Mouse (Mus musculus): ENCODE data around the gene Hyal1. TPM values are rescaled to one million over a fixed set of nuclear protein-coding genes. Genes with fewer than 3 reads are reported as not detected.
A peak's percentile ranks its signal among the peaks of the same experiment; 100 is the strongest.

The Hyal1 gene
- polyA plus RNA-seq, 1 experiment from 2014 or later: 12.1 TPM

DNA sequence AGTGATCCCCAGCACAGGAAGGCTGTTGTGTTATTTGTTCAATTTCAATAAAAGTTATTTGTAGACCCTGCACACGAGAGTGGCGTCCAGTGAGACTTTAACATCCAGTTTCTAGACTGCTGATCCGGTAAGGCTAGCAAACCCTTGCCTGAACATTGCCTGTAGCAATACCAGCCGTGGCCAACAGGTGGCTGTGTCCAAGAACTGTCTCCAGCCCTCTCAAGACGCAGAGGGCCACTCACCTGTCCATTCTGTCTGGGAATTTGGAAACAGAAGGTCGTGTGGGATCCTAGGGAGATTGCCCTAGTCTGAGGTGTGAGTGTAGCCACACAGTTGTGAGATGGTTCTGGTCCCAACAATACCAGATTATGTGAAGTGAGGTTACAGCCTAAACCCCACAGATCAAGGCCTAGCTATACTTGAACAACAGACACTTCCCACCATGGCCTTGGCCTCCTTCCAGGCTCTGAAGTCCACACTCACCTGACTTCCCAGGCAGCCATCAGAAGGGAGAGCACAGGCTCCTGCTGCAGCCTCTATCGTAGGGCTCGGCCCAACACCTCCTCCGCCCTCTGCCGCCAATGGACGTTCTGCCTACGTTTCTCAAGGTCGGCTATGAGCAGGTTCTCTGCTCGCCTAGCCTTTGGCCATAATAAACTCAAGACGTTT lies 10.6 kb upstream of the Hyal1 start:
- no peak overlapping the region for H3K4me3 ChIP-seq (ENCODE audit: low read depth, low read length)
- H3K4me2 ChIP-seq (replicated peaks; ENCODE audit: low read depth, low read length): peak overlapping the region; percentile 6; the same call in 1 of the 2 replicates
- no peaks in the 10 kb centered on the region for H3K9me3 ChIP-seq (ENCODE audit: control insufficient read depth, low read depth, low read length)
- no peaks in the 10 kb centered on the region for H3K27me3 ChIP-seq (ENCODE audit: control insufficient read depth, insufficient read depth, low read length)
- H3K36me3 ChIP-seq (ENCODE audit: control insufficient read depth, insufficient read depth, low read length): peaks cover 15% of the 10 kb centered on the region
- 53% methylated on average over 15 of the region's 15 CpGs for WGBS
- peak overlapping the region; percentile 49; the same call in 1 of the 2 replicates for H3K27ac ChIP-seq (ENCODE audit: low read length)
- no peak overlapping the region for H3K9ac ChIP-seq (replicated peaks; ENCODE audit: low read depth, low read length)
- H3K4me1 ChIP-seq (ENCODE audit: control insufficient read depth, insufficient read depth, low read length): peaks cover 26% of the 10 kb centered on the region
- ATAC-seq (ENCODE audit: insufficient number of reproducible peaks, insufficient read depth, low FRiP score, low read depth): no peak

DNA sequence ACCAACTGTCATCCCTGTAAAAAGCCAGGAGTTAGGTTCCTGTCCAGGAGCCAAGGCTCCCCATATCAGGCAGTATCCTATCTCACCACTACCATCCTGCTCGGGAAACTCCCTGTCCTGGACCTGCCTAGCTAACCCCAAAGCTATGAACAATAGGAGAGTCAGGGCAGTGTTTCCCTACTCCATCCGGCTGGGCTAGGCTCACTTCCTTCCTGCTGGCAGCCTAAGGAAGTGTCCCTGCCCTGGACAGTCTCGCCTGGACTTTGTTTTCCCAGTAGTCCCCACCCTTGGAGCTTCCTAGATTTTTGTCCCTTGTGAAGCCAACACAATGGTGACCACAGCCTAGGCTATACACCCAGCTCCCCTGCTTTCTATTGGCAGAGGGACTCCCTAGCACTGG lies 9.9 kb upstream of the Hyal1 start:
- H3K9ac ChIP-seq (replicated peaks; ENCODE audit: low read depth, low read length): no peak overlapping the region
- WGBS: 62% methylated on average over 3 of the region's 3 CpGs
- no peak for ATAC-seq (ENCODE audit: insufficient number of reproducible peaks, insufficient read depth, low FRiP score, low read depth)
- H3K9me3 ChIP-seq (ENCODE audit: control insufficient read depth, low read depth, low read length): no peaks in the 10 kb centered on the region
- no peak overlapping the region for H3K4me2 ChIP-seq (replicated peaks; ENCODE audit: low read depth, low read length)
- no peak overlapping the region for H3K4me3 ChIP-seq (ENCODE audit: low read depth, low read length)
- no peaks in the 10 kb centered on the region for H3K27me3 ChIP-seq (ENCODE audit: control insufficient read depth, insufficient read depth, low read length)
- peak overlapping the region; percentile 93; the same call in 1 of the 2 replicates for H3K27ac ChIP-seq (ENCODE audit: low read length)
- H3K36me3 ChIP-seq (ENCODE audit: control insufficient read depth, insufficient read depth, low read length): peaks cover 12% of the 10 kb centered on the region
- peaks cover 26% of the 10 kb centered on the region for H3K4me1 ChIP-seq (ENCODE audit: control insufficient read depth, insufficient read depth, low read length)

DNA sequence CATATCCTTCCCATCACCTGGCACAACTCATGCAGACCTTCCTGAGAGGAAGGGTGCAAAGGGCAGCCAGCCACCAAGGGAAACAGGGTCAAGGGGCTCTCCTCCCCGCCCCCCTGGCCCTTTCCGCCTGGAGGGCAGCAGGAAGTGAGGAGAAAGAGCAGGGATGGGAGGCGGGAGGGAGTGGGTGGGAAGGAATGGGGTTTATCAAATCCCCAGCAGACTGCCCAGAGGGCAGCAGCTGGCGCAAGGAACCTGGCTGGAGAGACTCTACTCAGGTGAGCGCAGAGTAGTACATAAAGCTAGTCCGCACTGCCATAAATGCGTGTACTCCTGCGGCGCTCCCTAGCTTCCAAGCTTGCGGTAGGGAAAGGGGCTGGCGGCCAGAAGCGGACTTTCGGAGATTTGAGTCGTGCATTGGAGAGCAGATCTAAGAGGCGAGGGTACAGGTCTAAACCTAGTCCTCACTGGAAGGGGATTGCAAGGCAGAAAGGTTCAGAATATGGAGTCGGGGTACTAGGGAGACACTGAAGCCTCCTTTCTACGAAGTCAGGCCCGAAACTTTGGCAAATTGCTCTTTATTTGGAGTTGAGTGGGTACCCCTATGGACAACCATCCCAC lies 8.9 kb upstream of the Hyal1 start, which contains the start of gene Hyal2:
Gene Hyal2, plus strand, starts transcription at position 244 of the 618 bp plus-strand sequence.
- peak within 1 kb of the TSS; percentile 93 for H3K27ac ChIP-seq (ENCODE audit: low read length)
- H3K4me3 ChIP-seq (ENCODE audit: low read depth, low read length): peak within 1 kb of the TSS; percentile 71
- H3K36me3 ChIP-seq (ENCODE audit: control insufficient read depth, insufficient read depth, low read length): peaks cover 19% of the 10 kb centered on the region
- no peaks in the 10 kb centered on the region for H3K27me3 ChIP-seq (ENCODE audit: control insufficient read depth, insufficient read depth, low read length)
- H3K9ac ChIP-seq (replicated peaks; ENCODE audit: low read depth, low read length): peak within 1 kb of the TSS; percentile 73
- no peaks in the 10 kb centered on the region for H3K9me3 ChIP-seq (ENCODE audit: control insufficient read depth, low read depth, low read length)
- H3K4me1 ChIP-seq (ENCODE audit: control insufficient read depth, insufficient read depth, low read length): peaks cover 26% of the 10 kb centered on the region
- no peak for ATAC-seq (ENCODE audit: insufficient number of reproducible peaks, insufficient read depth, low FRiP score, low read depth)
- H3K4me2 ChIP-seq (replicated peaks; ENCODE audit: low read depth, low read length): peak within 1 kb of the TSS; percentile 83
- WGBS: 7% methylated on average over 18 of the region's 18 CpGs

DNA sequence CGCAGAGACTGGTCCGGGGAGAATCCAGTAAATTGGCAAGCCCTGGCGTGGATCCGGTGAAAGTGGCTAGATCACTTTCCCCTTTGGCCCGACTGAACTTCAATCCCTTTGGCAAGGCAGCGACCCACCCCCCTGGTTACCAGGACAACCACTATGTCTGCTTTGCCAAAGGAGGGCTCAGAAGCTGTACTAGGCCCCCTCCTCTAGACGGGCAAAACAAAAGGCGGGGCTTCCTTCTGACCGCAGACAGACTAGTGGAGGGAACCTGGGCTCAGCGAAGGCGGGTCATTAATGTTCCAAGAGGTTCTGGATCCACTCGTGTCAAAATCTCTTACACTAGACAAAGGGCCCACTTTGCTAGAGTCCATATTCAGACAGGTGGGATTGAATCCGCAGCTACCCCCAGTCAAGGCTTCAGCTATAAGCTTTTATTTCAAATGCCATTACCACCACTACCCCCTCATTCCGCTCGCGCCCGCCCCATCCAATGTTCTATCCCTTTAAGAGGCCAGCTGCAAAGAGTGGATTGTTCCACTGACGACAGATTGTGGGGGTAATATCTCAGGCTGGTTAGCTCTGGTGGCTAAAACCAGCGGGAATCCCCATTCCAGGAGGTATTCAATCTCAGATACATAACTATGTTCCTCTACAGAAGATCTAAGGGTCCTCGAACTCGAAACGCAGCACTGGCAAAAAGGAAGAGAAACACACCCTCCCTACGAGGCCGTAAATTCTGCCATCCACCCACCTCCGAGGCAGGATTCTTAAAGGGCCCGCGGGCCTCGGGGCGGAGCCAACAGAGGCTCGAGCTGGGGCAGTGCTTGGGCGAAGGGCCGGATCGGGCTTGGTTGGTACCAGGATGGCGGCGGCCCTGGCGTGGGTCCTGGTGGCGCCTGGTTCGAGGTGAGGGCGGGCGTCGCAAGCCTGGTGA lies 8.1 kb upstream of the Hyal1 start:
- H3K4me3 ChIP-seq (ENCODE audit: low read depth, low read length): peak overlapping the region; percentile 71
- no peaks in the 10 kb centered on the region for H3K9me3 ChIP-seq (ENCODE audit: control insufficient read depth, low read depth, low read length)
- H3K9ac ChIP-seq (replicated peaks; ENCODE audit: low read depth, low read length): peak overlapping the region; percentile 73
- H3K27me3 ChIP-seq (ENCODE audit: control insufficient read depth, insufficient read depth, low read length): no peaks in the 10 kb centered on the region
- H3K36me3 ChIP-seq (ENCODE audit: control insufficient read depth, insufficient read depth, low read length): peaks cover 26% of the 10 kb centered on the region
- peak; percentile 86 for ATAC-seq (ENCODE audit: insufficient number of reproducible peaks, insufficient read depth, low FRiP score, low read depth)
- peak overlapping the region; percentile 93 for H3K27ac ChIP-seq (ENCODE audit: low read length)
- H3K4me2 ChIP-seq (replicated peaks; ENCODE audit: low read depth, low read length): peak overlapping the region; percentile 83
- WGBS: under 1% methylated on average over 41 of the region's 41 CpGs
- H3K4me1 ChIP-seq (ENCODE audit: control insufficient read depth, insufficient read depth, low read length): peaks cover 25% of the 10 kb centered on the region

DNA sequence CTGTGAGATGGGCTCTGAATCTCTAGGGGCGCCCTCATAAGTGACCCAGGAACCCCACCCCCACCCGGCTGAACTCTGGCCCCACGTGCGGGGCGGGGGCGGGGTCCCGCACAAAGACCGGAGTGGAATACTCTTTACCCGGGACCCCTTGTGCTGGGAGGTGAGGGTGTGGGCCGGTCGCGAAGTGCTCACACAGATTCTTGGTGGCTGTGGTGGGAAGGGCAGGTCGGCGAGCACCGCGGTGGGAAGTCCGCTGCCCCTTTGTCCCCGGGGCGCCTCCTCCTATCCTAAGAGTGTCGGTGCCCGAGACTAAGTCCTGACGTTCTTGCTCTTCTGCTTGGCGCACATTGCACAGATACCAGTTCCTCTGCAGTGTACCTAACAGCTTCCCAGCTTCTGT lies 7.5 kb upstream of the Hyal1 start:
- H3K27me3 ChIP-seq (ENCODE audit: control insufficient read depth, insufficient read depth, low read length): no peaks in the 10 kb centered on the region
- H3K9ac ChIP-seq (replicated peaks; ENCODE audit: low read depth, low read length): peak overlapping the region; percentile 73
- peak overlapping the region; percentile 83 for H3K4me2 ChIP-seq (replicated peaks; ENCODE audit: low read depth, low read length)
- H3K9me3 ChIP-seq (ENCODE audit: control insufficient read depth, low read depth, low read length): no peaks in the 10 kb centered on the region
- peaks cover 20% of the 10 kb centered on the region for H3K4me1 ChIP-seq (ENCODE audit: control insufficient read depth, insufficient read depth, low read length)
- peak overlapping the region; percentile 93 for H3K27ac ChIP-seq (ENCODE audit: low read length)
- under 1% methylated on average over 23 of the region's 23 CpGs for WGBS
- H3K4me3 ChIP-seq (ENCODE audit: low read depth, low read length): peak overlapping the region; percentile 71
- ATAC-seq (ENCODE audit: insufficient number of reproducible peaks, insufficient read depth, low FRiP score, low read depth): peak; percentile 7; the same call in 1 of the 2 replicates
- H3K36me3 ChIP-seq (ENCODE audit: control insufficient read depth, insufficient read depth, low read length): peaks cover 29% of the 10 kb centered on the region

DNA sequence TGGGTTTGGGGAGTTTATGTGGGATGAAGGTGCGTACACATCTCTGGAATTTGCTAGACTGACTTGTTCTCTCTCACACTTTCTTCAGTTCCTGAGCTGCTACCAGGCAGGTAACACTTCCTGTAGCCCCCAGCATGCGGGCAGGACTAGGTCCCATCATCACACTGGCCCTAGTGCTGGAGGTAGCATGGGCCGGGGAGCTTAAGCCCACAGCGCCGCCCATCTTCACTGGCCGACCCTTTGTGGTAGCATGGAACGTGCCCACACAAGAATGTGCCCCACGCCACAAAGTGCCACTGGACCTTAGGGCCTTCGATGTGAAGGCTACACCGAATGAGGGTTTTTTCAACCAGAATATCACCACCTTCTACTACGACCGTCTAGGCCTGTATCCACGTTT lies 6.7 kb upstream of the Hyal1 start:
- H3K36me3 ChIP-seq (ENCODE audit: control insufficient read depth, insufficient read depth, low read length): peaks cover 29% of the 10 kb centered on the region

DNA sequence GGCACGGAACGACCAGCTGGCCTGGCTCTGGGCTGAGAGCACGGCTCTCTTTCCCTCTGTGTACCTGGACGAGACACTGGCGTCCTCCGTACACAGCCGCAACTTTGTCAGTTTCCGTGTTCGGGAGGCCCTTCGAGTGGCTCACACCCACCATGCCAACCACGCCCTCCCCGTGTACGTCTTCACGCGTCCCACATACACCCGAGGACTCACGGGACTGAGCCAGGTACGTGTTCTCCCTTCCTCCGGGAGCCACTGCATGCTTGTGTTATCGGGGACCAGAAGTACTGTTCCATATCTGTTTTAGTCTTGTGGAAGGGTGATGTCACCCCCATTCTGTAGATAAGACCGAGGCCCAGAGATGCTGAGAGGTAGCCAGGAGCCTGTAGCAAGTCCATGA lies 5.9 kb upstream of the Hyal1 start:
- no peak for ATAC-seq (ENCODE audit: insufficient number of reproducible peaks, insufficient read depth, low FRiP score, low read depth)
- Histone ChIP-seq H3K9ac (replicated peaks; ENCODE audit: low read depth, low read length) (0 out of 2 replicates have a peak overlapping the region, but pooled peaks have one; percentile 73), H3K27me3 (ENCODE audit: control insufficient read depth, insufficient read depth, low read length) (no peaks in the 10 kb centered on the region), H3K4me3 (ENCODE audit: low read depth, low read length) (peak overlapping the region; percentile 71; the same call in 1 of the 2 replicates), H3K27ac (ENCODE audit: low read length) (no peak overlapping the region), H3K36me3 (ENCODE audit: control insufficient read depth, insufficient read depth, low read length) (peaks cover 29% of the 10 kb centered on the region), H3K4me1 (ENCODE audit: control insufficient read depth, insufficient read depth, low read length) (peaks cover 20% of the 10 kb centered on the region), H3K9me3 (ENCODE audit: control insufficient read depth, low read depth, low read length) (no peaks in the 10 kb centered on the region), H3K4me2 (replicated peaks; ENCODE audit: low read depth, low read length) (peak overlapping the region; percentile 83)
- WGBS: 80% methylated on average over 21 of the region's 21 CpGs

More for the DNA sequence above, 6.7 kb upstream of the Hyal1 start:
- ATAC-seq (ENCODE audit: insufficient number of reproducible peaks, insufficient read depth, low FRiP score, low read depth): no peak
- Histone ChIP-seq H3K4me2 (replicated peaks; ENCODE audit: low read depth, low read length) (peak overlapping the region; percentile 83), H3K9me3 (ENCODE audit: control insufficient read depth, low read depth, low read length) (no peaks in the 10 kb centered on the region), H3K27ac (ENCODE audit: low read length) (no peak overlapping the region; the same call in 1 of the 2 replicates), H3K27me3 (ENCODE audit: control insufficient read depth, insufficient read depth, low read length) (no peaks in the 10 kb centered on the region), H3K9ac (replicated peaks; ENCODE audit: low read depth, low read length) (peak overlapping the region; percentile 73), H3K4me1 (ENCODE audit: control insufficient read depth, insufficient read depth, low read length) (peaks cover 20% of the 10 kb centered on the region), H3K4me3 (ENCODE audit: low read depth, low read length) (peak overlapping the region; percentile 71)
- WGBS: 32% methylated on average over 13 of the region's 13 CpGs
